Mouse (Mus musculus): Measurements from ENCODE around the gene Iqcf4. TPM values are rescaled to one million over a fixed set of nuclear protein-coding genes. Genes with fewer than 3 reads are reported as not detected.

Gene Iqcf4
- polyA plus RNA-seq, 1 experiment = not detected

- TF ChIP-seq CTCF (IDR thresholded peaks at IDR 0.05; ENCODE audit: borderline replicate concordance, extremely low read depth, insufficient read depth, insufficient read length) (no peak), POLR2A (IDR thresholded peaks at IDR 0.05; ENCODE audit: borderline replicate concordance, extremely low read depth, insufficient read depth, insufficient read length, poor library complexity, severe bottlenecking) (no peak)
- no peak for DNase-seq (ENCODE audit: low read depth)
Observed at GRCm38 (mm10) chr9:106576112-106576511, 5.3 kb upstream of the Iqcf4 start.

GRCm38 (mm10) chr9:106573366-106573765, 2.6 kb upstream of the Iqcf4 start:
- DNase-seq (ENCODE audit: low read depth) = no peak
- TF ChIP-seq POLR2A (IDR thresholded peaks at IDR 0.05; ENCODE audit: borderline replicate concordance, extremely low read depth, insufficient read depth, insufficient read length, poor library complexity, severe bottlenecking) (no peak), CTCF (IDR thresholded peaks at IDR 0.05; ENCODE audit: borderline replicate concordance, extremely low read depth, insufficient read depth, insufficient read length) (no peak)

- no peak for TF ChIP-seq CTCF (IDR thresholded peaks at IDR 0.05; ENCODE audit: borderline replicate concordance, extremely low read depth, insufficient read depth, insufficient read length)
- no peak for TF ChIP-seq POLR2A (IDR thresholded peaks at IDR 0.05; ENCODE audit: borderline replicate concordance, extremely low read depth, insufficient read depth, insufficient read length, poor library complexity, severe bottlenecking)
- no peak for DNase-seq (ENCODE audit: low read depth)
Observed at GRCm38 (mm10) chr9:106572186-106572585, 1.4 kb upstream of the Iqcf4 start.

DNA sequence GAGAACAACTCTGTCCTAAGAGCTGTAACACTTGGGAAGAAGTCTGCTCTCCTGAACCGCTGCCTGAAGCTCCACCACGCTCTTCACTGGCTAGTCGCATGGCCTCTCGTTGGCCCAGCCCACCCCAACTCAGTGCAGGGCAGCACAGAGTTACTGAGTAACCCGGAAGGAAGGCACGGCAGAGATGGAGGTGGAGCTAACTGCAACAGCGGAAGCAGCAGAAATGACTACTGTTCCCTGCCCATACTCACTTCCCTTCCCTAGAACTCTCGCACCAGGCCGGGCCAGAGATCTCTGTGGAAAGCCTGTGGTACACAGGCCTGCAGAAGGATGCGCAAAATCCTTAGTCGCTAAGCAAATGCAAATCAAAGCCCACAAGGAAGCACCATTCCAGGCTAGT, 4.4 kb downstream of the Iqcf4 start:
- no peak for DNase-seq (ENCODE audit: low read depth)

DNA sequence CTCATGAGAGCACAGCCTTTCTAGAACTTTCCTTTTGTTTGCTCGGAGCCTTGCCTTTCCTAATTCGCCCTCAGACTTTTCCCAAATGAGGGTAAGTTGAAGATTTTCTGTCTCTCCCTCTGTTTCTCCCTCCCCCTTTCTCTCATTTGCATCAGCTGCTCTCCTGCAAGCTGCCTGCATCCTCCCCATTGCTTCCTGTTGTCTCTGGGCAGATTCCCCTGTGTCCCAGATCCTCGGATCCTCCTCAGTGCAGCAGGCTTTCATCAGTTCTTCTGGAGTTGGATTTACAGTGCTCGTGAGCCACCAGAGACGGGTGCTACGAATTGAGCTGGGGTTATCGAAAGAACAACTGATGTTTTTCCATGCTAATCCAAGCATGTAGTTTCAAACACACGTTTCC, 6.8 kb downstream of the Iqcf4 start:
- DNase-seq (ENCODE audit: low read depth) = no peak
- no peak for TF ChIP-seq CTCF (IDR thresholded peaks at IDR 0.05; ENCODE audit: borderline replicate concordance, extremely low read depth, insufficient read depth, insufficient read length)
- TF ChIP-seq POLR2A (IDR thresholded peaks at IDR 0.05; ENCODE audit: borderline replicate concordance, extremely low read depth, insufficient read depth, insufficient read length, poor library complexity, severe bottlenecking) = no peak

More for the DNA sequence above, 4.4 kb downstream of the Iqcf4 start:
- TF ChIP-seq POLR2A (IDR thresholded peaks at IDR 0.05; ENCODE audit: borderline replicate concordance, extremely low read depth, insufficient read depth, insufficient read length, poor library complexity, severe bottlenecking) (no peak), CTCF (IDR thresholded peaks at IDR 0.05; ENCODE audit: borderline replicate concordance, extremely low read depth, insufficient read depth, insufficient read length) (no peak)

GRCm38 (mm10) chr9:106562291-106562690, 8.5 kb downstream of the Iqcf4 start:
- no peak for TF ChIP-seq CTCF (IDR thresholded peaks at IDR 0.05; ENCODE audit: borderline replicate concordance, extremely low read depth, insufficient read depth, insufficient read length)
- TF ChIP-seq POLR2A (IDR thresholded peaks at IDR 0.05; ENCODE audit: borderline replicate concordance, extremely low read depth, insufficient read depth, insufficient read length, poor library complexity, severe bottlenecking) = no peak
- DNase-seq (ENCODE audit: low read depth) = peak; percentile 2

DNA sequence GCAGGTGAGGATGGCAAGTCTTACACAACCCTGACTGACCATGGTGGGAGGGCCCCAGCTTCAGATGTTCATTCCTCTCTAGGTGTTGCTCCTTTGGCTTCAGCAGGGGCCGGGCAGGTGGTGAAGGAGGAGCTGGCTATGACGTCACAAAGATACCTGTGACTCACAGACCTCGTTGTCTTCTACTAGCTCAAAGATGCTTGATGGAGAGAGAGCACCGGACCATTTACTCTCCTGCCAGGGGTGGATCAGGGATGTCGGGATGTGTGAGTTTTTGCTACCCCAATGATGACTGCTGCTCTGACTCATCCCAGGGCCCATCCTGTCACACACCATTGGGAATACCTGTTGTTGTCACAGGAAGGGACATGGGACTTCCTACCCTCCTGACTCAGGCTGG, 9.3 kb downstream of the Iqcf4 start, which contains the start of gene Iqcf3:
TSS of gene Iqcf3 (minus strand) at position 101 of the 400 bp plus-strand sequence.
- no peak for TF ChIP-seq CTCF (IDR thresholded peaks at IDR 0.05; ENCODE audit: borderline replicate concordance, extremely low read depth, insufficient read depth, insufficient read length)
- TF ChIP-seq POLR2A (IDR thresholded peaks at IDR 0.05; ENCODE audit: borderline replicate concordance, extremely low read depth, insufficient read depth, insufficient read length, poor library complexity, severe bottlenecking) = no peak
- no peak for DNase-seq (ENCODE audit: low read depth)

DNA sequence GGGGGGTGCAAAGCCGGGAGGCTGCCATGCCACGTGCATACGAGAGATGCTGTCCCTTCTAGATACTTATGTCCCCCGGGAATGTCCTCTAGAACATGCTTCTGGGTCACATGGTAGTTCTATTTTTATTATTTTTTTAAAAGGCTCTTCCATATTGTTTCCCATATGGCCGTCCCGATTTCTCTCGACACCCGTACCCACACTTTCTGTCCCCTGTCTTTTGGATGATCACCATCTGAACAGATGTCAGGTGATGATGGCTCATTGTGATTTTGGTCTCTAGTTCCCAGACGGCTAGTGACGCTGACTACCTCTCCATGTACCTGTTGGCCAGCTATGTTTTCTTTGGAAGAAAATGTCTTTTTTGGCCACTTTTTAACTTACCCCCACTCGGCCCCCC, 35.8 kb downstream of the Iqcf4 start:
- DNase-seq (ENCODE audit: low read depth) = no peak
- TF ChIP-seq CTCF (IDR thresholded peaks at IDR 0.05; ENCODE audit: borderline replicate concordance, extremely low read depth, insufficient read depth, insufficient read length) (no peak), POLR2A (IDR thresholded peaks at IDR 0.05; ENCODE audit: borderline replicate concordance, extremely low read depth, insufficient read depth, insufficient read length, poor library complexity, severe bottlenecking) (no peak)

- no peak for DNase-seq (ENCODE audit: low read depth)
Observed at GRCm38 (mm10) chr9:106534296-106534695, 36.5 kb downstream of the Iqcf4 start.

DNA sequence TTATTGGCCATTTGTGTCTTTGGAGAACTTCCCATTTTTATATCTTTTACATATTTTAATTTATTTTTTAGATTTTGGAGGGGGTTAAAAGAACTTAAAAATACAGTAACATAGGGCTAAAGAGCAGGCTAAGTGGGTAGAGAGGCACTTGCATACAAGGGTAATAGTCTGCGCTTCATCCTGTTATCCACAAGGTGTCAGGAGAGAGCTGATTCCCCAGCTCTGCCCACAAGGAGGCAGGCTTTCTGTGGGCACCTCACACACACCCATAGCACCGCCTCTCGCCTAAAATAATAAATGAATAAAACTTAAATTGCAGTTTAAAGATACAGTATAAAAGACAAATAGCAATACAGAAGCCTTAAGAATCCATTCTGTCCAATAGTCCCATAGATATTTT, 39.0 kb downstream of the Iqcf4 start:
- peak; percentile 64 for DNase-seq (ENCODE audit: low read depth)
- TF ChIP-seq POLR2A (IDR thresholded peaks at IDR 0.05; ENCODE audit: borderline replicate concordance, extremely low read depth, insufficient read depth, insufficient read length, poor library complexity, severe bottlenecking) = no peak
- peak; percentile 94 for TF ChIP-seq CTCF (IDR thresholded peaks at IDR 0.05; ENCODE audit: borderline replicate concordance, extremely low read depth, insufficient read depth, insufficient read length)

More at GRCm38 (mm10) chr9:106534296-106534695, 36.5 kb downstream of the Iqcf4 start:
- TF ChIP-seq CTCF (IDR thresholded peaks at IDR 0.05; ENCODE audit: borderline replicate concordance, extremely low read depth, insufficient read depth, insufficient read length) (no peak), POLR2A (IDR thresholded peaks at IDR 0.05; ENCODE audit: borderline replicate concordance, extremely low read depth, insufficient read depth, insufficient read length, poor library complexity, severe bottlenecking) (no peak)

DNA sequence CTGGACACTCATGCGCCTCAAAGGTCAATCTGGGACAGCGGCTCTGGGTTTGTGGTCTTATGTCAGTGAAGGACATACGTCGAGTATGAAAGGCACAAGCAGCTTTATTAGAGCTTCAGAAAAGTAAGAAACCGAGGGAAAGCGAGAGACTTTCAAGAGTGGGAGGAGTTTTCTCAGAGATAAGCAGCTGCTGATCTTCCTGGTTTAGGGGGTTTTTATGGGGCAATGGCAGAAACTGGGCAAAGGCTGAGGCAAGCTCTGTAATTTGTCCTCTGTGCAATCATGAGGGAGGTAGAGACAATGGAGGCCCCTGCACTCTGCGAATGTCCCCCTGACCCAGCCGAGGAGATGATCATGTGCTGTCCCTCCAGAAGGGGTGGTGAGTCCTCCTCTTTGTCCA, 50.9 kb downstream of the Iqcf4 start:
- no peak for DNase-seq (ENCODE audit: low read depth)

GRCm38 (mm10) chr9:106519433-106519832, 51.4 kb downstream of the Iqcf4 start:
- TF ChIP-seq CTCF (IDR thresholded peaks at IDR 0.05; ENCODE audit: borderline replicate concordance, extremely low read depth, insufficient read depth, insufficient read length) (no peak), POLR2A (IDR thresholded peaks at IDR 0.05; ENCODE audit: borderline replicate concordance, extremely low read depth, insufficient read depth, insufficient read length, poor library complexity, severe bottlenecking) (no peak)
- no peak for DNase-seq (ENCODE audit: low read depth)

More for the DNA sequence above, 50.9 kb downstream of the Iqcf4 start:
- no peak for TF ChIP-seq POLR2A (IDR thresholded peaks at IDR 0.05; ENCODE audit: borderline replicate concordance, extremely low read depth, insufficient read depth, insufficient read length, poor library complexity, severe bottlenecking)
- TF ChIP-seq CTCF (IDR thresholded peaks at IDR 0.05; ENCODE audit: borderline replicate concordance, extremely low read depth, insufficient read depth, insufficient read length) = no peak

Other genes with a start within 250 kb of the Iqcf4 start
- 41.5 and 50.3 TPM in 2 replicates for gene Dusp7, start 202.4 kb downstream of the Iqcf4 start, polyA plus RNA-seq (2012; rRNA removed)
- gene Rpl29, start 141.5 kb downstream of the Iqcf4 start, polyA plus RNA-seq (2012; rRNA removed) = 747 and 913 TPM in 2 replicates
- 14.9 and 15.7 TPM in 2 replicates for gene Acy1, start 132.7 kb downstream of the Iqcf4 start, polyA plus RNA-seq (2012; rRNA removed)
- 12.8 and 20.4 TPM in 2 replicates for gene Abhd14b, start 123.5 kb downstream of the Iqcf4 start, polyA plus RNA-seq (2012; rRNA removed)
- gene Abhd14a, start 123.3 kb downstream of the Iqcf4 start, polyA plus RNA-seq (2012; rRNA removed) = 59.1 and 68.9 TPM in 2 replicates
- gene Pcbp4, start 117.7 kb downstream of the Iqcf4 start, polyA plus RNA-seq (2012; rRNA removed) = 607 and 743 TPM in 2 replicates
- gene Gpr62, start 105.1 kb downstream of the Iqcf4 start, polyA plus RNA-seq (2012; rRNA removed) = 0.35 and 0.52 TPM in 2 replicates
- 44.6 and 59.6 TPM in 2 replicates for gene Rrp9, start 95.0 kb downstream of the Iqcf4 start, polyA plus RNA-seq (2012; rRNA removed)
- 0.61 and 1.4 TPM in 2 replicates for gene Parp3, start 94.0 kb downstream of the Iqcf4 start, polyA plus RNA-seq (2012; rRNA removed)
- not detected in 2 replicates for gene Iqcf1, start 71.0 kb downstream of the Iqcf4 start, polyA plus RNA-seq (2012; rRNA removed)
- gene Iqcf5, start 56.4 kb downstream of the Iqcf4 start, polyA plus RNA-seq (2012; rRNA removed) = not detected in 2 replicates
- gene Iqcf3, start 9.4 kb downstream of the Iqcf4 start, polyA plus RNA-seq (2012; rRNA removed) = not detected in 2 replicates
- not detected in 2 replicates for gene Iqcf6, start 55.6 kb upstream of the Iqcf4 start, polyA plus RNA-seq (2012; rRNA removed)
- 11.8 and 13.3 TPM in 2 replicates for gene Grm2, start 85.1 kb upstream of the Iqcf4 start, polyA plus RNA-seq (2012; rRNA removed)
- gene Tex264, start 114.9 kb upstream of the Iqcf4 start, polyA plus RNA-seq (2012; rRNA removed) = 50.2 and 53.1 TPM in 2 replicates
- 14.5 and 18.3 TPM in 2 replicates for gene Rad54l2, start 218.2 kb upstream of the Iqcf4 start, polyA plus RNA-seq (2012; rRNA removed)